Mouse (Mus musculus): ENCODE measurements around the gene Tceal7.

DNA sequence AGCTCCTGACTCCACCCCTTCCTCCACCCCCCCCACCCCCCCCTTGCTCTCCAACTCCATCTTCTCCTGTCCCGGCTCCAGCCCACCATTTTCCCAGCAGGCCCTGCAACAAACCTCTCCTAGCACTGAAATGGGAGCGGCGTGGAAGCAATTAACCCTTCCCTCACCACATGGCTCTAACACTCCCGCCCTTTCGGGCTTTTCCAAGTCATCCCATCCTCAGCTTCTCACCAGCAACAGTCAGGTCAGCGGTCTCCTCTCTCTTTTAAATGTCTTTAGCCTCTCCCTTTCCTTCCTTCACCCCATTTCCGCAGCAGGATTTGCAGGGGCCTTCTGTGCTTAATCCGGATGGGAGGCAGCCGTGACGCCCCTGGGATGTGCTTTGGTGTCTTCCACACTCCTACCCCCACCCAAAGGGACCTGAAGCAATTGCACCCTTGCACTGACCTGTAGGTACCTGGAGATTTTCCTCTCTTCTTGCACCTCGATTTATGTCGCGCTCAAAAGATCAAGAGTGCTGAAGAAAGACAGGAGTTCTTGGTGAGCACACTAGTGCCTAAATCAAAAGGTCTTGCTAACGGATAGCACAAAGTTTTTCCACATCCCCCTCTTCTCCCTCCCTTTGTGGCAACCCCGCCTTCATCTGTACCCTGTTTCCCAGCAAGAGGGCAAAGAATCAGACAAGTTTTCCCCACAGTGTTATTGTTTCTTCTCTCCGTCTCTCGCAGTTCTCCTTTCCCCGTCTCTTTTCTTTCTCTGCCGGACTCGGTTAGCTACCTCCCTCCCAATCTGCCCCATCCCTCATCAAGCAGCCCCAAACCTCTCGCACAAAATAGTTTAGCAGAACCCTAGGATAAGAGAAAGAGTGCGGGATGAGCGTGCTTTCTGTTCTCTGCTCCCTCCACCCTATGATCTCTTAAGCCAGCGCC is 43.1 kb upstream of the Tceal7 start:
- TF ChIP-seq HCFC1 (IDR thresholded peaks at IDR 0.05; ENCODE audit: borderline replicate concordance, insufficient read depth, low read length) = no peak
- TF ChIP-seq CHD2 (IDR thresholded peaks at IDR 0.05; ENCODE audit: low read depth, low read length) = no peak
- no peak for TF ChIP-seq ZC3H11A (IDR thresholded peaks at IDR 0.05; ENCODE audit: borderline replicate concordance, low read depth, low read length)
- TF ChIP-seq MAFK (IDR thresholded peaks at IDR 0.05; ENCODE audit: insufficient read depth, low read depth, low read length) = no peak
- no peak for TF ChIP-seq ZNF384 (IDR thresholded peaks at IDR 0.05; ENCODE audit: low read depth, low read length)
